Mouse (Mus musculus) left cerebral cortex, adult 2 months (tissue): Measurements from ENCODE around the gene Vps53. TPM values are rescaled to one million over a fixed set of nuclear protein-coding genes. Genes with fewer than 3 reads are reported as not detected.

Source experiments
- DNase-seq, 2 experiments: peaks; one replicate each; pipeline ENCODE4 v3.0.0; 2021 to 2022; ENCODE audit warnings: low spot score in 2 of 2, mixed read lengths in 1 of 2; ENCODE audit errors: extremely low spot score in 1 of 2
- H3K27ac ChIP-seq: fragments of 200-600 bp; 2 replicates; pipeline ENCODE4 v1.8.1; 2022
- H3K4me3 ChIP-seq: fragments of 200-600 bp; 2 replicates; pipeline ENCODE4 v1.8.1; 2022
- CTCF ChIP-seq: fragments of 200-600 bp; IDR thresholded peaks from 2 replicates; pipeline ENCODE4 v1.8.1; 2022; ENCODE audit warnings: antibody characterized with exemption, mild to moderate bottlenecking, moderate library complexity
- intact Hi-C: fragments of 180-260 bp; cut with DNase I; formaldehyde crosslinking; loops from one replicate; pipeline ENCODE4 v1.15.1; 2025
- total RNA-seq, 2 experiments: library from RNA; stranded (reverse); gene quantifications; 2 replicates each; pipeline ENCODE4 v1.2.3; 2021

Vps53 gene
- total RNA-seq, 2 experiments from 2014 or later: 85.1 to 85.3 TPM

- Histone ChIP-seq H3K4me3 (peak overlapping the region; percentile 76), H3K27ac (peak overlapping the region; percentile 79)
- intact Hi-C loops: loop anchor here (1.0 kb wide), 1 partner anchor 23 kb away; the partner anchor contains the start of genes Fam57a and Vps53
- peak; percentile 85 to 89 for DNase-seq
- no peak for TF ChIP-seq CTCF
Measured at GRCm38 (mm10) chr11:76201761-76202674, 22.6 kb upstream of the Vps53 start.

- H3K27ac ChIP-seq: no peak overlapping the region
- intact Hi-C loops: no loop called here
- H3K4me3 ChIP-seq: no peak overlapping the region
- DNase-seq: no peak
- no peak for TF ChIP-seq CTCF
Measured at GRCm38 (mm10) chr11:76196977-76197469, 17.6 kb upstream of the Vps53 start.

- TF ChIP-seq CTCF: no peak
- H3K4me3 ChIP-seq: no peak overlapping the region
- intact Hi-C loops: no loop called here
- H3K27ac ChIP-seq: no peak overlapping the region
- DNase-seq: no peak
Measured at GRCm38 (mm10) chr11:76196275-76196976, 17.0 kb upstream of the Vps53 start.

GRCm38 (mm10) chr11:76186908-76187307 lies 7.5 kb upstream of the Vps53 start:
- no peak overlapping the region for H3K4me3 ChIP-seq
- DNase-seq: no peak
- peak; percentile 12; the same call in 1 of the 2 replicates for TF ChIP-seq CTCF
- intact Hi-C loops: no loop called here
- H3K27ac ChIP-seq: no peak overlapping the region

GRCm38 (mm10) chr11:76183745-76184144 lies 4.3 kb upstream of the Vps53 start:
- intact Hi-C loops: no loop called here
- TF ChIP-seq CTCF: no peak
- no peak overlapping the region for H3K27ac ChIP-seq

GRCm38 (mm10) chr11:76180146-76180540 lies 696 bp upstream of the Vps53 start:
- Histone ChIP-seq H3K4me3 (peak overlapping the region; percentile 70), H3K27ac (peak overlapping the region; percentile 62)
- intact Hi-C loops: no loop called here
- TF ChIP-seq CTCF: no peak
- DNase-seq: no peak

More at GRCm38 (mm10) chr11:76183745-76184144, 4.3 kb upstream of the Vps53 start:
- no peak overlapping the region for H3K4me3 ChIP-seq
- DNase-seq: no peak

- Histone ChIP-seq H3K27ac (peak overlapping the region; percentile 62), H3K4me3 (peak overlapping the region; percentile 70)
- DNase-seq: peak; percentile 35 to 56
- TF ChIP-seq CTCF: no peak
- intact Hi-C loops: loop anchor here (1.0 kb wide), 1 partner anchor 22 kb away; no protein-coding TSS in a partner anchor
Measured at GRCm38 (mm10) chr11:76178726-76179494, 537 bp downstream of the Vps53 start.

GRCm38 (mm10) chr11:76170207-76170606 lies 9.2 kb downstream of the Vps53 start:
- no peak overlapping the region for H3K4me3 ChIP-seq
- H3K27ac ChIP-seq: no peak overlapping the region
- no peak for DNase-seq
- intact Hi-C loops: no loop called here
- TF ChIP-seq CTCF: no peak

GRCm38 (mm10) chr11:76168976-76169375 lies 10.5 kb downstream of the Vps53 start:
- intact Hi-C loops: loop anchor here (5.0 to 10.0 kb wide), 2 partner anchors 82 to 164 kb away; no protein-coding TSS in a partner anchor
- Histone ChIP-seq H3K27ac (no peak overlapping the region), H3K4me3 (no peak overlapping the region)
- TF ChIP-seq CTCF: no peak
- no peak for DNase-seq

- TF ChIP-seq CTCF: peak; percentile 82
- intact Hi-C loops: loop anchor here (1.0 to 10.0 kb wide), 4 partner anchors 80 to 385 kb away; no protein-coding TSS in a partner anchor
- Histone ChIP-seq H3K27ac (no peak overlapping the region), H3K4me3 (no peak overlapping the region)
- DNase-seq: peak; percentile 71 to 72
Measured at GRCm38 (mm10) chr11:76167079-76167765, 12.2 kb downstream of the Vps53 start.
